Mouse (Mus musculus) B cell, adult 2 months (primary cell): Measurements from ENCODE around the gene Abcb8.

Source experiments
- DNase-seq, 2 experiments: peaks; one replicate each; pipeline ENCODE4 v3.0.0; 2022

Gene Abcb8

GRCm38 (mm10) chr5:24427285-24427633, 33.8 kb downstream of the Abcb8 start:
- DNase-seq, result no peak

GRCm38 (mm10) chr5:24427981-24428402, 34.5 kb downstream of the Abcb8 start:
- DNase-seq, result no peak

- DNase-seq, result no peak
These were observed 35.1 kb downstream of the Abcb8 start for GRCm38 (mm10) chr5:24428596-24428995.

- DNase-seq, result no peak
These were observed 40.5 kb downstream of the Abcb8 start for GRCm38 (mm10) chr5:24433993-24434392.

GRCm38 (mm10) chr5:24441187-24441586, 47.7 kb downstream of the Abcb8 start:
- no peak for DNase-seq

- DNase-seq, result no peak
These were observed 48.6 kb downstream of the Abcb8 start for GRCm38 (mm10) chr5:24442029-24442428.

GRCm38 (mm10) chr5:24443204-24443603, 49.7 kb downstream of the Abcb8 start:
- DNase-seq, result no peak

- no peak for DNase-seq
These were observed 50.5 kb downstream of the Abcb8 start for GRCm38 (mm10) chr5:24443927-24444326.

GRCm38 (mm10) chr5:24444746-24445427, 51.4 kb downstream of the Abcb8 start, which contains the start of gene Fastk:
Fastk (minus strand) TSS chr5:24445287.
- peak; percentile 93 to 94 for DNase-seq

GRCm38 (mm10) chr5:24445428-24446080, 52.1 kb downstream of the Abcb8 start:
- DNase-seq, result no peak

- no peak for DNase-seq
These were observed 53.2 kb downstream of the Abcb8 start for GRCm38 (mm10) chr5:24446630-24447029.

- peak; percentile 85 to 86 for DNase-seq
These were observed 54.3 kb downstream of the Abcb8 start, which contains the start of gene Tmub1 for GRCm38 (mm10) chr5:24447624-24448298. Tmub1 (minus strand) TSS chr5:24447854.

GRCm38 (mm10) chr5:24451264-24452029, 58.0 kb downstream of the Abcb8 start:
- DNase-seq, result peak; percentile 74 to 78

GRCm38 (mm10) chr5:24452030-24452690, 58.7 kb downstream of the Abcb8 start, which contains the start of gene Agap3:
Agap3 (plus strand) TSS chr5:24452177.
- DNase-seq, result peak; percentile 40 to 41

GRCm38 (mm10) chr5:24452691-24453233, 59.3 kb downstream of the Abcb8 start:
- DNase-seq, result peak; percentile 19 to 26

GRCm38 (mm10) chr5:24453283-24453984, 60.0 kb downstream of the Abcb8 start:
- no peak for DNase-seq

- no peak for DNase-seq
These were observed 60.5 kb downstream of the Abcb8 start for GRCm38 (mm10) chr5:24453985-24454303.

- no peak for DNase-seq
These were observed 61.6 kb downstream of the Abcb8 start for GRCm38 (mm10) chr5:24455076-24455475.

- DNase-seq, result no peak
These were observed 62.1 kb downstream of the Abcb8 start for GRCm38 (mm10) chr5:24455613-24456012.
